Mouse (Mus musculus) spleen, embryonic (tissue): ENCODE data around the gene Lrrk2.

Experiments
- CTCF ChIA-PET: fragments of 350-600 bp; sonication (Branson Sonifier 250); formaldehyde crosslinking; loops from one replicate; lab custom pipeline; 2022; lab: Charles Lee

Gene Lrrk2

DNA sequence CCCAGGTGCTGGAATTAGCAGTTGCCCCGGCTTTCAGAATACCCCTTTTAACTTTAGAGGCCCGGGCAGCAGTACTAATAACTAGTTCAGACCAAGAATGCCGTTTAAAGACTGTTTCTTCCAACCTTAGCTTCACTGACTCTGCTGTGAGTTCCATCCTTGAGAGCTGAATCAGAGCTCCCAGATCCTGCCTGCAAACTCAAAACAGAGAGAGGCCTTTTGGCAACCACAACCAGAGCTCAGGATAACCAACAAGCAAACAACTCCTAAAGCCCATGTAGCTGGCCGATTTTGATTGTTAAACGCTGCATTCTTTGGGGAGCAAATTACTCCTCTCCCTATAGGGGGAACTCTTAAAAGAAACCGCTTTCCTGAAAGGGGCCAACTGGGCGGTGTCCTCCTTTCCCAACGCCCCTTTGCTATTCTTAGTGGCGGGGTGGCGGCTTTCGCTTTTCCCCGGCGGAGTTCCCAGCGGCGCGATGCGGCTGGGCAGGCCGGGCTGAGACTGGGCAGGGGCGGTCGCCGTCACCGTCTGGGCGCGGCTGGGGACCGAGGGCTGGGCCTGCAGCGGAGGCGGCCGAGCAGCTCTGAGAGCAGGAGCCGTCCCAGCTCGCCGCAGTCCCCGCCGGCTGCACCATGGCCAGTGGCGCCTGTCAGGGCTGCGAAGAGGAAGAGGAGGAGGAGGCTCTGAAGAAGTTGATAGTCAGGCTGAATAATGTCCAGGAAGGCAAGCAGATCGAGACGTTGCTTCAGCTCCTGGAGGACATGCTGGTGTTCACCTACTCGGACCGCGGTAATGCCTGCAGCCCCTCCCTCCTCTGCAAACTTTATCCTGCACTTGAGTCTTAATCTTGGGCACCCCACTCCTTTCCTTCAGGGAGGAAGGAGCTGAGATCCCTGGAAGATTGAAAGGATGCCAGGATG, at the start of gene Lrrk2:
Gene Lrrk2 (plus strand): TSS at position 531 of the 924 bp plus-strand sequence.
- CTCF ChIA-PET, result no interaction called here

- CTCF ChIA-PET, result no interaction called here
Measured at GRCm38 (mm10) chr15:91624475-91624874, 48.5 kb upstream of the Lrrk2 start.

- CTCF ChIA-PET, result no interaction called here
Measured at GRCm38 (mm10) chr15:91629137-91629536, 43.8 kb upstream of the Lrrk2 start.

DNA sequence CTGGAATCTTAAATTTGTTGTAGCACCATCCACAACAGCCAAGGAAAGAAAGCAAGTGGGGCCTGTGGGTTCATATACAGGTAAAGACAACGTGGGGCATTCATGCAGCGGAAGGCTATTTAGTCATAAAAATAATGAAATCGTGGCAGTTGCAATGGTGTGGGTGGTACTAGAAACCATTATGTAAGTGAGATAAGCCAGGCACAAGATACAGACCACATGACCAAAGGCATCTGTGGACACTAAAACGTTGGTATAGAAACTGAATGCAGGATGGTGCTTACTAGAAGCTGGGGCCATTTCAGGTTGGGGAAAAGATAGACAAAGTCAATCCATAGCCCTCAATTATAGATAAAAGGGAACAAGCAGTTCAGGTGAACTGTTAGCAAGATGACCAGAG, 40.5 kb upstream of the Lrrk2 start:
- CTCF ChIA-PET, result no interaction called here

- CTCF ChIA-PET, result no interaction called here
Measured at GRCm38 (mm10) chr15:91633051-91633450, 39.9 kb upstream of the Lrrk2 start.

GRCm38 (mm10) chr15:91633806-91634205, 39.2 kb upstream of the Lrrk2 start:
- CTCF ChIA-PET, result interaction anchor here (0.9 kb wide), 1 partner anchor 17 kb away, joined by 11 read pairs; no protein-coding TSS in a partner anchor

DNA sequence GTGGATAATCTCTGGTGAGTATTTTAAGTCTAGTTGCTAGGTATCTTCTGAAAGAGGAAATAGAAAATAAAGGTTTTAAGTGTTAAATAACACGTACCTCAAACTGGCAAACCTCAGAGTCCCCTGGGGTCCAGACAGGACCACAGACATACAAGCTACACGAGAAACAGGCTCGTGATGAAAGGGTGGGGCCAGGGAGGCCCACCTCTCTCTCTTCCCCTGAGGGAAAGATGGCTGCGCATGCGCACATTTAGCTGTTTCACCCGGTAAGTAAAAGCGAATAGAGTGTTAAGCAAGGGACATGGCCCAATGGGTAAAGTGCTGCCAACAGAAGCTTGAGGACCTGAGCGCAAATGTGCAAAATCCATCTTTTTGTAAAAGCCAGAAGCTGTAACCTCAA, 38.7 kb upstream of the Lrrk2 start:
- CTCF ChIA-PET, result interaction anchor here (0.5 to 0.9 kb wide), 2 partner anchors 17 to 63 kb away, joined by 3 to 11 read pairs; no protein-coding TSS in a partner anchor

DNA sequence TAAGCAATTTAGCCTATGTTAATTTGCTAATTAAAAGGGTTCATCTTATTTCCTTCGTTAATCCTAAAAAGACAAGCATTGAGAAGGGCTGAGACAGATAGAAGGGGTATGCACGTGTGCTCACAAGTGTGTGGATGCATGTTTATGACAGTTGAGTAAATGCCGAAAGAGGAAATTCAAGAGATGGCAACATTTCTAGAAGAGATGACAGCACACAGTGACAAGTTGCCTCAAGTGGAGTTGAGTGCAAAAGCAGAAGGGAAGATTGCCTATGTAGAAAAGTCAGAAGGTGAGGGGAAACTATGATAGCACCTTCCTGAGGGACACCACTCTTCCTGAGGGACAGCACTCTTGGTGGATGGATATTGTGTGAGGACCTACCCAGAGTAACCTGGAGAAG, 31.3 kb upstream of the Lrrk2 start:
- CTCF ChIA-PET, result no interaction called here

DNA sequence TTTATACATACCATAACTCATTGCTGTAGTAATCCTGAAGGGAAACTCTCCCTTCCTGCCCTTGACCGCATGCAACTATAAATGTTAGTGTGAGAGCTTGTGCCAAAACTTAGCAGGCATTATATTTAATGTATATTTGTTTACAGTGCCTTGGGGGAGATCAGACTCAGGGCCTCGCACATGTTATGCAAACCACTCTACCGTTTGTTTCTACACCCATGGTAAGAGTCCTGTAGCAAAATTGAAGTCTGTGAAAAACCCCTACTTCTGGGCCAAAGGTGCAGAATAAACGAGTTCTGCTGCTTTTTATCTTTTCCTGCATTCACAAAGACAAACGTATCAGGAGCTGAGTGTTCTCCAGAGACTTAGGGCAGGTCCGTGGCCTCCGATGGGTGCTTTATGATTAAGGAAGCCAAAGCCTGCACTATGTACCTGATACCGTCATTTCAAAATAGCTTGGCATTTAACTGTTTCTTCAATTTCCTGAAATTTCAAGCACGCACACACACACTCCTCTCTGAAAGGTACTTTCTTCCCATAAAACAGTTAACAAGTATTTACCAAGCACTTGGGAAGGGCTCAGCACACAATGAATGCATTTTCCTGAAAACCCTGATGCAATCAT, 30.2 kb upstream of the Lrrk2 start:
- CTCF ChIA-PET, result interaction anchor here (0.6 to 0.8 kb wide), 2 partner anchors 16 to 128 kb away, joined by 3 to 4 read pairs; no protein-coding TSS in a partner anchor

DNA sequence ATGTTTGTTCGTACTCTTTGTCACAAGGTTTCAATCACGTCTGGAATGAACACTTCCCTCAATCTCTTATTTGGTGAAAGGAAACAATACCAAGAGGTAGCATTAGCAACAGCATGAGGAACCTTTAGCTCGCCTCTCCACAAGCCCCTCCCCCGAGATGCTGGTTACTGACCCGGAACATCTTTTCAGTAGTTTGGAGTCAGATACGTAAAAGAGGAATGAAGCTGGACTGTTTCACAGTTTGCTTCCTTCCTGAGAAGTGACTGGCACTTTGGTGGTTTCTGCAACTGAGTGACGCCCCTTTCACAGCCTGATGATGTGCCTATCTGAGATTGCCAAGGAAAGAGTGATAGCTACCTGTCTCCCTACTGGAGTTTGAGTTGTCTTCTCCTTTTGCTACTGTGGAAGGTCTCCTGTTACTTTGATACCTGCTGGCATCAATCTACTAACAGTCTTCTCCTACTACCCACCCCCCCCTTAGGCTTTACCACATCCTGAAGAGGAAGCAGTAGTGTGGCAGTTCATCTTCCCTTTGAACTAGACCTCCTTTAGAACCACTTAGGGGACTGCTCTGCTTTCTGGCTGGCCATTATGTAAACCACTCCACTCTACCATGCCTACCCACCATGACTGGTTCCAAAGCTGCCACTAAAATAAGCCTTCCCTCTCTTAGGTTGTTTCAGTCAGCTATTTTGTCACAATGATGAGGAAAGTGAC, 29.2 kb upstream of the Lrrk2 start:
- CTCF ChIA-PET, result no interaction called here

GRCm38 (mm10) chr15:91650270-91650669, 22.7 kb upstream of the Lrrk2 start:
- CTCF ChIA-PET, result no interaction called here

GRCm38 (mm10) chr15:91651493-91651892, 21.5 kb upstream of the Lrrk2 start:
- CTCF ChIA-PET, result interaction anchor here (0.9 kb wide), 1 partner anchor 17 kb away, joined by 11 read pairs; no protein-coding TSS in a partner anchor

DNA sequence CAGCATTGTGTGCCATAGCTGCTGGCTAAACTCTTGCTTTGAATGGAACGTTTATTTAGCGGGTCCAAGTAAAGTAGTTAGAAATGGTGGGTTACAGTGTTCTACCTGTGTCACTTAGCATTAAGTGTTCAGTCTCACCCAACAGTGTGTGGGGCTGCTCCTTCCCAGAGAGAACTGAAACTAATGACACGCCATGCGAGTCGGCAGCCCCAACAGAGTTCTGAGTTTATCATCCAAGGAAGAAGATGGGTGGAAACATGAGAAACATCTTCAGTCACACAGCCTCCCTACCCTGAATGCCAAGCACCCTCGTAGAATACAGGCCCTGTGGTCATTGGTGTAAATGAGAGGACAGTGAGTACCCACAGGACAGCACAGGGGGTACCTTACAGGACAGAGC, 14.7 kb upstream of the Lrrk2 start:
- CTCF ChIA-PET, result no interaction called here

DNA sequence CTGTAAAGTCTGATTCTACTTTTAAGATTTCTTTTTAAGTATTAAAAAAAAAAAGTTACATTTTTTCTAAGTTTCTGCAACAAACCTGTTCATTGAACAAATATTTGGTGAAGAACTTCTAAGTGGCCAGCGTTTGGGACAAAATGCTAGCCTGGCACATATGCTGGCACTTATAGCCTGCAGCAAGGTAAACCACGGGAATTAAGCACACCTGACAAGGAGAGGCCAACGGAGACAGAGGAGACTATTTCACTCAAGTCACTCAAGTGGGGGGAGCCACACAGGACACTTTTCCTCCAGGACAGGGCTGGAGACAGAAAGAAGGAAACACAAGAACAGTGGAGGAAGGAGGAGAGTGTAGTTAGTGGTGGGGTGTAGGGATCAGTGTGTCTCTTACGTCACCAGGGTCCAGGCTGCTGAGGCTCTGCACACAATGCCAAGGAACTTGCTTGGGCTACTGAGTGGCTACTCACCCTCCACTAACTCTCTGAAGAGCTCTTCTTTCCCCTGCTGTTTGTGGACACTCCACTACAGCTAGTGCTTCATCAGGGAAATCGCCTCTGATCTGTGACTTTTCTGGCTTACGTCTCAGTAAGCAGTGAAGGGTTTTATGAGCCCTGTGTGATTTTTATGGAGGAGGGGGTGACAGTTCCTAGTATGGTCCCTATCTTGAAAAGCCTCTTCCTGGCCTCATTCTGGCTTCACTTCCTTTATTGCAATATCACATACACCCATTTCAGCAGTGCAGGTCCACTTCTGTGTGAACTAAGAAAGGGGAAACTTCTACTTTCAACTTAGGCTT, 12.5 kb upstream of the Lrrk2 start:
- CTCF ChIA-PET, result no interaction called here

GRCm38 (mm10) chr15:91661079-91661369, 12.0 kb upstream of the Lrrk2 start:
- CTCF ChIA-PET, result no interaction called here

- CTCF ChIA-PET, result no interaction called here
Measured at GRCm38 (mm10) chr15:91664586-91665132, 8.3 kb upstream of the Lrrk2 start.

DNA sequence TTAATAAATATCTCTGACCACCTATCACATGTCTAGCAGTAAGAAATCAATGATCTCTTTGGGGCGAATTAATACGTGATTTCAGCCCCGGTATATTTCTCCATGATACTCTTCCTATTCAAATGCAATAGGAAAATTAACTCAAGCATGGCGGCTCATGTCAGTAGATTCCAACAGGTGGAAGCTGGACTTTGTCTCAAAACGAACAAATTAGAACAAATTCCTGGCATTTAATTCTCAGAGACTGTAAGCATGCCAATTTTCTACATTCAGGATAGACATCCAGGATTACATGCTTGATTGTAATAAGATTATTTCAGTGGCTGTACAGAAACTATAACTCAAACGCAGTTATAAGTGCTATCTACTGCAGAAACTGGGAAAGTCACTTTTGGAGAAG, 7.4 kb upstream of the Lrrk2 start:
- CTCF ChIA-PET, result no interaction called here

DNA sequence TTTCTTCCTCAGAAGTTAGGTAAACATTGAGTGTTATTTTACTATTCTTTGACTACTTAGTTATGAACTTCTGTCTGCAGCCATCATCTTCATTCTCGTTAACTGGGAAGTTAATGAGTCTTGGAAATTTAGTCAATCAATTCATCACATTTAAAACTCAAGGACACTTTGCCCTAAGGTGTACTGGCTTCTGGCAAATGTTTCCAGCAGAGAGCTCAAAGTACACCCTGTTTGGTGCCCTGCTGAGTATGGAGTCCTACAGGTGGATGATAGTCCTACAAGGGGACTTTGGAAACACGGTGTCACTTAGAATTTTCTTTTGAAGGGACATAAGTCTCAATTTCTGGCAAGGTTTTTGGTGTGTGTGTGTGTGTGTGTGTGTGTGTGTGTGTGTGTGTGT, 1.8 kb upstream of the Lrrk2 start:
- CTCF ChIA-PET, result interaction anchor here (0.5 to 0.7 kb wide), 2 partner anchors 24 to 35 kb away, joined by 3 to 15 read pairs; no protein-coding TSS in a partner anchor

DNA sequence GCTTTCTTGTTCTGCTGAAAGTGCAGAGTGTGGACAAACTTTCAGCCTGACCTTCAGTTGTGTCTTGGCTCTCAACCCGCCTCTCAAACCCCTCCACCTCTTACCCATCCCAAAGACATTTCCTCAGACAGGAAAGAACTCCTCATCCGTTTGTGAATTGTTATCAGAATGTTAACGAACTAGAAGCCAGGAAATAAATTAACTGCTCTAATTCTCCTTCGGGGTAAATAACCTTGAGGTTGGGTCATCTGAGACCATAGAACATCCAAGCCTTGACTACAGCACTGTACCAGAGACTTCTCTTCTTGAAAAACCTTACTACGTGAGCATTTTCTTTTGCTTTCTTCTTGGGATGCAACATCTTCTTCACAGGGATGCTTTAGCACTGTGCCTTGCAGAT, 988 bp upstream of the Lrrk2 start:
- CTCF ChIA-PET, result no interaction called here

DNA sequence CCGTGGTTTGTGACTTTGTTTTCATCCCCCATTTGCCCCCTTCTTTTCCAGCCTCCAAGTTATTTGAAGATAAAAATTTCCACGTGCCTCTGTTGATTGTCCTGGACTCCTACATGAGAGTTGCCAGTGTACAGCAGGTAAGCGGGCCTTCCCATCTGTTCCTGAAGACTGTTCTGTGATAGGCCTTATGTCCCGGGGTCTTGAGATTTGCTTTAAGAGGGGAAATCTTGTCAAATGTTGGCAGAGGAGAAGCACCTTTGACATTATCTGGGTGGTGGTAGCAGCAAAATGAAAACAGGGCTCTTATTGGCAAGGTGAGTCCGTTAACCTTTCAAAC, 562 bp downstream of the Lrrk2 start:
- CTCF ChIA-PET, result no interaction called here

- CTCF ChIA-PET, result interaction anchor here (1.0 kb wide), 1 partner anchor 70 kb away, joined by 5 read pairs; no protein-coding TSS in a partner anchor
Measured at GRCm38 (mm10) chr15:91680116-91680515, 7.1 kb downstream of the Lrrk2 start.
